Mouse (Mus musculus): ENCODE measurements around the gene Actg1.
"Not testable (repeated sequence)": the region's sequence is repeated elsewhere in the genome, so short reads cannot be mapped to it uniquely, and the experiment has no call there.

Actg1 gene

DNA sequence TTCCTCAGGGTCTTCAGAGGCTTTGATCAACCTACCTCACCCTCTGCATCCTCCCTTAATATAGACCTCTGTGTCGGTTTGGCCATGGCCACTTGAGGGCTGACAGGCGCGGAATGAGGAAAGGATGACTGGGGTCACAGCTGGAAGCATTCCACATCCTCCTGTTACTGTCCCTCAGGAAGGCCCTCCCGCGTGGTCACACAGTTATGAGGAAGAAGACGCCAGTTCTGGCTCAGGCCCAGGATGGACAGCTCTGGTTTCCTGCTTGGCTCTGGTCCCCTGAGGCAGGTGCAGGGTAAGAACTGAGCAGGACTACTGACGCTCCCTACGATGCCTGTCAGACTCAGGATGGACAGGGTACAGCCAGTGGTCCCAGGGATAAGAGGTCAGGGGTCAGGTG is 11.7 kb upstream of the Actg1 start:
- DNase-seq: peak in 1 of 2 experiments; percentile 60

DNA sequence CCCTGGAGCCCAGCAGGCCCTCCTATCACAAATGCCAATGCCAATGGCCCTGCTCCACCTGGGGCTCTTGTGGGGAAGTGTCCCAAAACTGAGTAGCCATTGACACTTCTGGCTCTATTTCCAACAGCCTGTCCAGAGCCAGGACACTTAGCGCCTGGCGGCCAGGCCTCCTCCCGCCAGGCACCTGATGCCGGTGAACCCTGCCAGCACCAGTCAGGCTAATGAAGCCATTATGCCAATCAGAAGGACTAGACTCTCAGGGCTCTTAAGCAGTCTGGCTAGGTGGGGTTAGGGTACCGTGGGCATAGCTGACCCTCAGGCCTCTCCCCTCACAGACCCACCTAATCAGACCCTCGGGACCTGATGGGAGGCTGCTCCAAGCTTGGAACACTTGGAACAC is 11.0 kb upstream of the Actg1 start:
- DNase-seq: no peak

DNA sequence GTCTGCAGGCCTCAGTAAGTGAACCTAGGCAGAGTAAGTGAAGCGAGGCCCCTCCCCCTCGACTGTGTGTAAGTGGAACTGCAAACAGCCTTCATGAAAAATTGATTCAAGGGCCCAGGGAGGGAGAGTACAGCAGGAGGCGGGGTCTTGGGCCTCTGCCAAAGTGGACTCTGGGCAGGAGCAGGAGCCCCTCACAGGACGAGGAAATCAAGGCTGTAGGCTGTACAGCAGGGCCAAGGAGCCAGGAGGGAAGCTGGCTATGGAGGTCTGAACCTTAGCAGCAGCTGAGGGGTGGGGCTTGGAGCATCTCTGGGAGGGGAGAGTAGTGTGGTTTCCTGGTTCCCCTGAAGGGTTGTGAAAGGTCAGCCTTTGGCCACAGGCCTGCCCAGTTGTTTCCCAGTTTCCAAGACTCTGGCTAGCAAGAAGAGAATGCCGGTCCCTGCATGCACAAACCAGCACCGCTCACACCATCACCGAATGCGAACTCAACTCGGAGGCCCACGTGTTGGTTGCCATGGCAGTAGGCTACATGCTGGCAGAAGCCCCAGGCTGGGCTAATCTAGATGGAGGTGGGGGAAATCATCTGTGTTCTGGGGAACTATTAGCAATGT is 9.6 kb upstream of the Actg1 start:
- peak; percentile 85 to 89 for DNase-seq

DNA sequence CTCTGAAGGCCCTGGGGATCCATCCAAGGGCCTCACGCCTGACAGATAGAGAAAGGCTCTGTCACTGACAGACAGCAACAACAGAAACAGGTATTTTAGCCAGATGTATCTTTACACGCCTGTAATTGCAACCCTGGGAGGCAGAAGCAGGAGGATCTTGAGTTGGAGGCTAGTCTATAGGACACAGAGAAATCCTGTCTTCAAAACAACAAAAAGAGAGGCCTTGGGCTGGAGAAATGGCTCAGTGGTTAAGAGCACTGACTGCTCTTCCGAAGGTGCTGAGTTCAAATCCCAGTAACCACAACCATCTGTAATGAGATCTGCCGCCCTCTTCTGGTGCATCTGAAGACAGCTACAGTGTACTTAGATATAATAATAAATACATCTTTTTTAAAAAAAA is 8.6 kb upstream of the Actg1 start:
- DNase-seq: no peak

DNA sequence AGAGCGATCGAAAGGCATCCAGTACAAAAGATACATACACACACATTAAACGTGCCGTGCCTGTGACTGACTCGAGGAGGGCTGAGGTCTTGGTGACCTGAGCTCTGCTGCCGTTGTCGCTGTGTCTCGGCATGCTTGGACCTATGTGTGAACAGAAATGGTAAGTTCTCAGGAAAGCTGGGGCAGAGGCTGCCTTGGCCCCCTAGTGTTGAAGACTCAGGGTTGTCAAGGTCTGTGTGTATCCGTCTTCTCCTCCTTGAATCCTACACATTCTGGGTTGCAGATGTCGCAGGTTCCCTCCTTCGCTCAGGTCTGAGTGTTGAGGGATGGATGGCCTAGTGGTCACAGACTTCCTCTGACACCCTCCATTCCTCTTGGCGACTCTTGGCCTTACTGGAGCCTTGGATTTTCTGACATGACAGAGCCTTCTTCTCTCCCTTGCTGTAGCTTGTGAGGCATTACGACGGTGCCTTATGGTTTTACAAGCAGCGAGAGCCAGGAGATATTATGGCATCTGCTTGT is 8.0 kb upstream of the Actg1 start:
- no peak for DNase-seq

DNA sequence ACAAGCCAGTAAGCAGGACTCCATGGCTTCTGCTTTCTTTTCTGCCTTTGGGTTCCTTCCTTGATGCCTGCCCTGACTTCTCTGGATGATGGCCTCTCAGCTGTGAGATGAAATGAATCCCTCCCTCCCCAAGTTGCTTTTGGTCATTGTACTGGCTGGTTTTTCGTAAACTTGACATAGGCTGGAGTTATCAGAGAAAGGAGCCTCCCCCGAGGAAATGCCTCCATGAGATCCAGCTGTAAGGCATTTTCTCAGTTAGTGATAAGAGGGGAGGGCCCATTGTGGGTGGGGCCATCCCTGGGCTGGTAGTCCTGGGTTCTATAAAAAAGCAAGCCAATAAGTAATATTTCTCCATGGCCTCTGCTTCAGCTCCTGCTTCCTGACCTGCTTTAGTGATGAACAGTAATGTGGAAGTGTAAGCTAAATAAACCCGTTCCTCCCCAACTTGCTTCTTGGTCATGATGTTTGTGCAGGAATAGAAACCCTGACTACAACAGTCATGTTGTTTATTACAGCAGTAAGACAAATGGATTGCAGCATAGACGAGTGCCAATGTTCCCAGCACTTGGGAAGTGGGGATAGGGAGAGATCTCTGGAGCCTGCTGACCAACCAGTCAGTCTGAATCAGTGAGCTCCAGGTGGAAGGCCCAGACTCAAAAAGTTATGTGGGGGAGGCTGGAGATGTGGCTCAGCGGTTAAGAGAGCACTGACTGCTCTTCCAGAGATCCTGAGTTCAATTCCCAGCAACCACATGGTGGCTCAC is 7.1 kb upstream of the Actg1 start:
- no peak for DNase-seq

DNA sequence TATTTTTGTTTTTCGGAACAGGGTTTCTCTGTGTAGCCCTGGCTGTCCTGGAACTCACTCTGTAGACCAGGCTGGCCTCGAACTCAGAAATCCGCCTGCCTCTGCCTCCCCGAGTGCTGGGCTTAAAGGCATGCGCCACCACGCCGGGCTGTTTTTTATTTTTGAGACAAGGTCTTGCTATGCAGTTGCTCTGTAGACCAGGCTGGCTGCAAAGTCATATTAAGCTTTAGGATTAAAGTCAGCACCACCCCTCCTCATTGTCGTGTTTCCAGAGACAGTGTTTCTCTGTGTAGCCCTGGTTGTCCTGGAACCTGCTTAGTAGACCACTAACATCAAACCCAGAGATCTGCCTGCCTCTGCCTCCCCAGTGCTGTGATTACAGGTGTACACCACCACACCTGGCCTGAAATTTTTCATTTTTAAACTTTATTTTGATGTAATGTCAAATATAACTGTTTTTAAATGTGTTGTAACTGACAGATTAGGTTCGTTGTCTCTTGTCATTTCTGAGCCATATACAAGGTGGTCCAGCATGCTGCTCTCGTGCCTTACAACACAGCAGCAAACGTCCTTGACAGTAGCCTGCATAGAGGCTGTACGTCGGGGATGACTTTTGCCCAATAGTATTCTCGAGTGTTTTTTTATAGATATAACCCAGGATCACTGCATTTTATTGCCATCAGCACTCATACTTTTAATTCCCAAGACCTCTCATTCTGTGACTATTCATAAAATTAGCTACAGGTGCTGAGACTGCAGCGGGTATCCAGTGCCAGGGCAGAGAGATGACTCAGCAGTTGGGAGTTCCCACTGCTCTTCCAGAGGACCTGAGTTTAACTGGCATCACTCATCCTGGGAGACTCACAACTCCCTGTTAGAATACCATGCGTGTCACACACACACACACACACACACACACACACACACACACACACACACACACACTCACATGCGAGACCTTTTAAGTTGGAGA is 6.2 kb upstream of the Actg1 start:
- DNase-seq: no peak

DNA sequence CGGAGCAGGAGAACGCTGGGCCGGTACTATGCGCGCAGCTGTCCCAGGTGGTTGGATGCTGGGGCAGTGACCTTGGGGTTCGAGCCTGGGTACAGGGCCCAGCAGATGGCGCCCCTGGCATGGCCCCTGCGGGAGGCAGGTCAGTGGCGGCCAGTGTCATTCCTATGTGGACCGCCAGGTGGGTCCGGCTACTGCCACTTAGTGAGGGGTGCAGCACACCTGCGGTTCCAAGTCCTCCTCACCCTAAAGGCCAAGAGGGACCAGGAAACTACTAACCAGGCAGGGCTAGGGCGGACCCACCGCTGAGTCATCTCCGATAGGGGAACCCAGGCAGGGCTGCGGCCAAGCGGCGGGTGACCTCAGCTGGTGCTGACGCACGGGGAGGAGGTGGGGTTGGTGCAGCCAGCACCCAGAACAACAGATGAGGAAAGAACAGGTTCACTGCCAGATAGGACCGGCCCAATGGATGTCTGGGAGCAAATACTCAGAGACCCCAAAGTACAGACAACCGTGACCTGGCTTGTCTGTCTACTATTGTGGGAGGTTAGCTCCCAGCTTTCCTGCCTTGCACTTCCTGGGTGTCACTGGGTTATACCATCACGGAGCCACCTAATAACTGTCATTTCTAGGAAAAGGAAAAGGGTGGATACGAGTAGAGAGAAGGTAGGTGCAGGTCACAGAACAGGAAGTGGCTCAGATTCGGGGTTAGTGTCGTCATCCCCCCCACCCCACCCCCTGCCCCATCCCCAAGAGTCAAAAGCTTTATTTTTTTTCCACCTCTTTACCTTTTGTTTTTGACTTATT is 5.4 kb upstream of the Actg1 start:
- peak; percentile 93 to 96 for DNase-seq

DNA sequence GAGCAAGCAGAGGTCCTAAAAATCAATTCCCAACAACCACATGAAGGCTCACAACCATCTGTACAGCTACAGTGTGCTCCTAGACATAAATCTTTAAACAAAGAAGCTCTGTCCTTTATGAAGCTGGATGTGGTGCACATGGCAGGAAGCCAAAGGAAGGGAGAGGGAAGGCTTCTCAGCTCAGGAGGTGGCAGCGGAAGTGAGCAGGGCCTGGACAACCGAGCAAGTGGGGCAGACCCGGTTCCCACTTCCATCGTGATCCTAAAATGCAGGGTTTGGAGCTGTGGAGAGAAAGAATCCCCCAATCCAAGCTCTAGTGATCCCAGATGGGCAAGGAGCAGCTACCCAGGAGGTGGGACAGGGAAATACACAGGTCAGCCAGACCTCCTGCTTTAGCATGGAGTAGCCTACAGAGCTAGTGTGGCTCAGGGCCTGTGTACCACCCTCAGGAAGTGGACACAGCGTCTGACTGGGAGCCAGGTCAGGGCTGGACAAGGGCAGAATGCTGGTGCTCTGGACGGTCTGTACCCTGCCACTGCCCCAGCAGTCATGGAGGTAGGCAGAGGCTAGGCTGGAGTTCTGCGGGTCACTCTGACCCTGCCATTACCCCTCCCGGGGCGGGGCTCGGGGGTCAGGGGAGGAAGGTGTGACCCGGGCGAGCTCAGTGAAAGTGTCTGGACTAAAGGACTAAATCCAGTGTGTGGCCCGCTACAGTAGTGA is 4.4 kb upstream of the Actg1 start:
- peak; percentile 42 to 57 for DNase-seq

DNA sequence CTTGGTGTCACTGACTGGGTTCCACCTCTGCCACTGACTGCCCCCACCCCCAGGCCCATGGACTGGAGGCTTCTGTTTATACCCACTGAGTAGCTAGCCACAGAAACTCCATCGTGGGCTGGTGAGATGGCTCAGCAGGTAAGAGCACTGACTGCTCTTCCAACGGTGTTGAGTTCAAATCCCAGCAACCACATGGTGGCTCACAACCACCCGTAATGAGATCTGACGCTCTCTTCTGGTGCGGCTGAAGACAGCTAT is 3.7 kb upstream of the Actg1 start:
- DNase-seq: not testable (repeated sequence)

DNA sequence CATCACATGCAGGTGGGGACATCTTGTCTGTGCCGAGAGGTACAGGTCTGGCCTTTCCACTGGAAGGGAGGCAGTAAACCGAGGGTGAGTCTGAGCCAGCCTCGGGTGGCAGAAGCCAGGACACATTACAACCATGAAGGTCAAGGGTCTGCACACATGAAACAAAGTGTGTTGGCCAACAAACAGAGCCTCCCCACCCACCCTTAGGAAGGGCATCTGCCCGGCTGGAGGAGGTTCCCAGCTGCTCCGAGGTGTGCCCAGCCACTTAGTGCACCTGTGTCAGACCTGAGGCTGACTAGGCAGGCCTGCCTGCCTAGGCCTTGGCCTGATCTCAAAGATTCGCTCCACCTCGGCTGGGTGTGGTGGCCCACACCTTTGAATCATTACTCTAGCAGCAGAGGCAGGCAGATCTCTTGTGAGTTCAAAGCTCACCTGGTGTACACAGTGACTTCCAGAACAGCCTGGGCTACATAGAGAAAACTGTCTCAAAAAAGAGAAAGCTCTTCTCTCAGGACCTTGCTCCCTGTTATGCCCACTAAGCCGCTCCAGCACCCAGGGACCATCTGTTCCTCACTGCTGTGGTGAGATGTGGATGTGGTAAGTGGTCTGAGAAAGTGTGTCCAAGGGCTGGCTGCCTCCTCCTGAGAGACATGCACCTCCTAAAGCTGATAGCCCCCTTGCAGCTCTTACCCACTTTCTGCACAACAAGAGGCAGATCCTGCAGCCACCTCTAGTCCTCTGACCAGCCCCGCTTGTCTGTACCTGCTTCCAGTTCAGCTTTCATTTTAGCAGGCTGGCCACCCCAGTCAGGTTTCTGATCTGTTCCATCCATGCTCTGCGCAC is 3.1 kb upstream of the Actg1 start:
- DNase-seq: peak in 1 of 2 experiments; percentile 24

DNA sequence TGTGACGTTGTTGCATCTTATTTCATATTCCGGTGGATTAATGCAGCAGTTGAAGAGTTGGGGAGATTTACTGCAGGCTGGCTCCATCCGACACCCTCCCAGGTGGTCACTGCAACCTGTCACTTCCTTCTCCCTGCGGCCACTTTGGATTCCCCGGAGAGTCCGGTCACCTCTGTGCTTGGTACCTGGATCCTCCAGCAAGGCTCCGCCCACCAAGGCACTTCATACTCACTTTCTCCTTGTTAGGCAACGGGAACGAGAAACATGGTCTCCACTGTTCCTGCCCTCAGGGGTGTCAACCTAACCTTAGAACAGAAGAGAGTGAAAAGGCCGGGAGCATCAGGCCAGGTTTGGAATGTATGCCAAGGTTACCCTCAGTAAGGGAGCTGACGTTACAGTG is 2.4 kb upstream of the Actg1 start:
- DNase-seq: peak; percentile 83 to 86

DNA sequence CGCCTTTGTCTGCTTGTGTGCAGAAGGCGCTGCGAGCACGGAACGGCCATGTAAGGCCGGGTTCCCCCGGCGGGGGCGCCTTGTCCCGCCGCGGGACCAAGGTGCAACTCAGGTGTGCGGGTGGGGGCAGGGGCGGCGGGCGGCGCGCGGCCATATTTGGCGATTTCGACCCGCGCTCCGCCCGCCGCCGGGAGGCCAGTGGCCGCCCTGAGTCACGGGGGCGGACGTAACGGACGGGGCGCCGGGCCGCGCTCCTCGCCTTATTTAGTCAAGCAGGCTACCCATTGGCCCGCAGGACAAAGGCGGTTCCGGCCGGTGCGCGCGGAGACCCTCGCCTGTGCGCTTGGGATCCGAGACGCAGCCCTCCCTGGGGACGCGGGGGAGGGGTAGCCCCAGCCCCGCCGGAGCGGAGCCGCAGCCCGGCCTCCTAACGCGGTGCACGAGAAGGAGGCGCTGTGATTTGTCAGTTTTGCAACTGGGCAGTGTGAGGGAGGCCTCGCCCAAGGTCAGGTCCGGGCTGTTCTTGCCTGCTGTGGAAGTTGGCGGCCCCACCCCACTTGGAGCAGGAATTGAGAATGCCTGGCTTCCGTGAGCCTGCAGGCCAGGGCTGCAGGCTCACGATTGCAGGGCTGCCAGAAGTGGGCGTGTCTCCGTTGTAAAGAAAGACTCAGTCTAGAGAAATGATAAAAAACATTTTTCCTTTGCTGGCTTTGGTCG is 1.8 kb upstream of the Actg1 start:
- DNase-seq: peak; percentile 93 to 94

DNA sequence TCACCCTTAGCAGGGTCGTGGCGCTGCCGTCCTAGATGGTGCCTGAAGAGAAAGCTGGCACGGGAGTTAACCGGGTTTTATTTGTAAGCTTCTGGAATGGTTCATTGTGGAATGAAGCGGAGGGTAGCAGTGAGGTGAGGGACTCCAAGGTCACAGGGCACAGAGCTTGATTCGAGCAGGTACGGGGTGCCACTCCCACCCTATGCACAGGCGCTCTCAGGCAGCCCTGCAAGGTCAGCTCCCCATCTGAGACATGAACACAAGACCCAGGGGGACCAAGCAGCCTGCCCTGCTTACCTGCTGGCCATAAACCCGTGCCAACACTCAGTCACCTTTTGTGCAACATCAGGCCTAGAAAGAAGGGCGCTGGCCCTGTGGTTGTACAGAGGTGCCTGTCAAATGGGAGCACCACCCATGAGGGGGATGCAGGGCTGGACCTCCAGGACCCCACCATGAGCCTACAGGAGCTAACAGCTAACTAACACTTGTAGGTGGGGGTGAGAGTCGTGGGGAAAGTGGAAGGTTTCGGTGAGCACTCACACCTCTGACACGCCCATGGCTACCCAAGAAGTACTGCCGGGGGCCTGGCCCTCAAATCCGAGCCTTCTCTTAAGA is 1.1 kb upstream of the Actg1 start:
- peak in 1 of 2 experiments; percentile 61 for DNase-seq

DNA sequence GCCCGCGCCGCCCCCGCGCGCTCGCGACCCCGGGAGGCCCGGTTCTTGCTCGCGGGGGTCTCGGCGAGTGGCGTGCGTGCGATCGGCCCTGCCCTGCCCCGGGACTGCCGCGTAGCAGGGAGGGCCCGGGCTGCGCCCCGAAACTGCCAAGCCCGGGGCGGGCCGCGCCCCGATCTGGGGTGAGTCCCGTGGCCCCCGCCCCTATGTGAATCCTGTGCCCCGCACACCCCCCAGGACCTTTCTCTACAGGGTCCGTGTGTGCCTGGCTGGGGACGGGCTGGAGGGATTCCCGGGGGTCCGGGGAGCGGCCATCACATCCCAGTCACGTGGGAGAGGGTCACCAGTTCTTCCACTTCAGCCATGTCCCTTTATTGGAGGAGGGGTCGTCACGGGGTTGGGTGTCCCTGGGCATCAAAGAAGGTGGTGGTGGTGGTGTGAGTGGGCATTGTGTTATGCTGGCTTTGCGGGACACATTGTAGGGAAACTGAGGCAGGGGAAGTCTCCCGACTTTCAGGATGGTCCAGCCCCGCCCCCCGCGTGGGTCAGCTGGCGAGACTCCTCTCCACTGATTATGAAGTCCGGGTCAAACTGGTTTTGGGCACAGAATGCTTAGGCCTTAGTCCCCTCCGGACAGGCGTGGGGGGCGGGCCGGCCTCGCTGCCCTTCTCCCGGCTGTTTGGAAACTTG is 485 bp upstream of the Actg1 start:
- DNase-seq: peak; percentile 63 to 66

DNA sequence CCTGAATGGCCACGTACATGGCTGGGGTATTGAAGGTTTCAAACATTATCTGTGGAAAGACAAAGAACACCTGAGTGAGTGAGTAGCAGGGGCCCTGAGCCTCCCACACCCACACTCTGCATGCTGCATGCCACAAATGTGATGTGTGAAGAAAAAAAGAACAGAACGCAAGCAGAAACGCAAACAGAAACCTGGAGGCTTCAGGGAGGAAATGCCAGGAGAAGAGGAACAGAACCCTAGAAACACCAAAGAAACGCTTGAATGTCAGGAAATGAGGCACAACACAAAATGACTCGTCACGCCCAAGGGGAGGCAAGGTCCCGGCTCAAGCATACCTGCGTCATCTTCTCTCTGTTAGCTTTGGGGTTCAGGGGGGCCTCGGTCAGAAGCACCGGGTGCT is 1.0 kb downstream of the Actg1 start:
- DNase-seq: peak; percentile 26 to 44

DNA sequence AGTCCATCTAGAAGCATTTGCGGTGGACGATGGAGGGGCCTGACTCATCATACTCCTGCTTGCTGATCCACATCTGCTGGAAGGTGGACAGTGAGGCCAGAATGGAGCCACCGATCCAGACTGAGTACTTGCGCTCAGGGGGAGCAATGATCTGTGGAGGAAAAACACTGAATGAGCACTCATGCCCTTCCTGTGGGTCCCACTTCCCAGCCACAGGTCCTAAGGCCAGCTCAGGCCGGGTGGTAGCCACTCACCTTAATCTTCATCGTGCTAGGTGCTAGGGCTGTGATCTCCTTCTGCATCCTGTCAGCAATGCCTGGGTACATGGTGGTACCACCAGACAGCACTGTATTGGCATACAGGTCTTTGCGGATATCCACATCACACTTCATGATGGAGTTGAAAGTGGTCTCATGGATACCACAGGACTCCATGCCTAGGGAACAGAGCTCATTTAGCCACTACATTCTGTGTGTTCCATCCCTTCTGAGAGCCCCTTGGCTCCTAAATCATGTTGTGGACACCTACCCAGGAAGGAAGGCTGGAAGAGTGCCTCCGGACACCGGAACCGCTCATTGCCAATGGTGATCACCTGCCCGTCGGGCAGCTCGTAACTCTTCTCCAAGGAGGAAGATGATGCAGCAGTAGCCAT is 1.8 kb downstream of the Actg1 start:
- peak in 1 of 2 experiments; percentile 13 for DNase-seq

DNA sequence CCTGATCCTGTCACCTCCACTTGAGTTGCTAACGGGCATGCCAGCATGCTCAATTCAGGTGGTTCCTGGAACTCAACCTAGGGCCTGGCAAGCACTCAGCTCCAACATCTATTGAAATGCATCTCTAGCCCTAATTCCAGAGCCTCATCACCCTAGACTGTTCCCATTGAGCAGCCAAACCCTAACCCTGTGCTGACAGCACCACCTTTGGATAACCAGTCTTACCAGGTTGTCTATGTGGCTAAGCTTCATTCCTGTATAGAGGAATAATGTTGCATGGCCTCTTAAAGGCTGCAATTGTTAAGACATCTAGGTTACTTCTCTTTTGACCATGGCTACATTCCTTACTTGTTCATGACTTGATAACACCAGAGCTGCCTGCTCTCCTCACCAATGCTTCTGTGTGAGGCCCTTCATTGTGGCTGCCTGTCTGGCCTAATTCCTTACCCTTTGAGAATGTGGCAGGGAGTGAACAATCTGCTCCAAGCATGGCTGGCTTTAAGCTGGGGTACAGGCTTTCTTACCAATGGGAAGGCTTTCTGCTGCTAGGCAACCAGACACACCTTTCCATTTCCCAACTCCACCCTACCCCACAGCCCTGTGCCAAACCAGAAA is 3.2 kb downstream of the Actg1 start:
- DNase-seq: peak; percentile 61 to 79

All from lung, adult 18-20 months (tissue).